Mouse (Mus musculus) E14TG2a.4 (cell line): Measurements from ENCODE around the gene Grm5.

Source experiments
- CTCF ChIP-seq: conservative IDR thresholded peaks from 2 replicates; pipeline ENCODE4 v1.5.1; 2014; ENCODE audit warnings: low read length
- NANOG ChIP-seq: IDR thresholded peaks from 2 replicates; pipeline ENCODE4 v1.6.1; 2014; ENCODE audit warnings: borderline replicate concordance, low read length, mixed read lengths

DNA sequence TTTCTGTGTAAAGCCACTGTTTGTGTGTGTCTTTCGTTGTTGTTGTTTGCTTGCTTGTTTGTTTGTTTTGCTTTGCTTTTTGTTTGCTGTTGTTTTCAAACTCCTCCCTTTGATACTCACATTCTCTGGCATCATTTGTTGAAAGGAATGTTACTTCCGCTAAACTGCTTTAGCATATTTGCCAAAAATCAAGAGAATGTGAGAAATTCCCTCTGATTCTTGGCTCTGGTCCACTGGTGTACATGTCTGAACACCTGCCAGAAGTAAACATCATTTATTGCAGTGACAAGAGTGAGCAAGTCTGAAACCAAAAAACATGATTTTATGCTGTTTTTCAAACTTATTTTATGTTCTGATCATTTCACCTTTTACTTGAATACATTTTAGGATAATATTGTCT, 80.1 kb downstream of the Grm5 start:
- no peak for TF ChIP-seq CTCF
- no peak for TF ChIP-seq NANOG
